Mouse (Mus musculus): Measurements from ENCODE around the gene Ldhb. TPM values are rescaled to one million over a fixed set of nuclear protein-coding genes. Genes with fewer than 3 reads are reported as not detected.

Ldhb gene
- polyA plus RNA-seq (2014; fragmentation: Illumina TruSeq; extraction: RNeasy Lipid Tissue Mini Kit (QIAGEN cat#74804); ENCODE audit: low read depth, low replicate concordance) = 44.2 TPM

DNA sequence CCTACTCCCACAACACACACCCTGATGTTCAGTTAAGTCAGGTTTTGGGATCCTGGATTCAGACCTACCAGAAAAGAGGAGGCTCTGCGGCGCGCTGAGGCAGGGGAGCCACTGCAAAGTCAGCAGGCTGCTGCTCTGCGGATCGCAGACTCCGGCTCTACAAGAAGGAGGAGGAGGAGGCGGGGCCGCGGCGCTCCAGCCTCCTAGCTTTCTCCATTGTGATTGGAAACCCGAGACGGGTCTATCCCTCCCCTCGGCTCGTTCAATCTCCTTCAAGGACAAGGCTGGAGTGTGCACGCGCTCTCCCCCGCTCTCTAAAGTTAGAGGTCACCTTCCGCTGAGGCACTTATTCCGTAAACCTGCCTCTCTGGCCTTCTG, at the start of gene Ldhb:
Ldhb (minus strand) TSS at position 173 of the 378 bp plus-strand sequence.

DNA sequence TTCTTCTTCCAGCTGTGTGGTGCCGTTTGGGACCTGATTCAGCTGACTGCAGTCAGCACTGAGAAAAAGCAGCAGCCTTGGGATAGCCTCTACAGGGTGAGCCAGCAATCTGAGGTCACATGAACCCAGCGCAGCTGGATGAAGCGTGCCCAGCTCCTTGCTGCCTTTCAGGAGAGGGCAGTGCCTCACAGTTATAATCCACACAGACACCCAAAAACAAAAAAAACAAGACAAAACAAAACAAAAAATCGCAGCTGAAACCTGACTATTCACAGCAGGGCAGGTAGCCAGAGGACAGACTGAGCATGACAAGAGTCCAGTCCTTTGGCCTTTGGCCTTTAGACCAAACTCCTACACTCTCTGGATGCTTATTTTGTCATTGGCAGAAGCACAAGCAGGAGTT, 35.0 kb downstream of the Ldhb start, which contains the start of gene Gys2:
Gys2 (minus strand) TSS at position 309 of the 403 bp plus-strand sequence.

Other genes starting within 250 kb of the Ldhb start
- gene Iapp, start 209.5 kb downstream of the Ldhb start, polyA plus RNA-seq (2014; fragmentation: Illumina TruSeq; extraction: RNeasy Lipid Tissue Mini Kit (QIAGEN cat#74804); ENCODE audit: low read depth, low replicate concordance) = not detected
- not detected for gene Slco1a5, start 185.0 kb downstream of the Ldhb start, polyA plus RNA-seq (2014; fragmentation: Illumina TruSeq; extraction: RNeasy Lipid Tissue Mini Kit (QIAGEN cat#74804); ENCODE audit: low read depth, low replicate concordance)
- gene Pyroxd1, start 162.3 kb downstream of the Ldhb start, polyA plus RNA-seq (2014; fragmentation: Illumina TruSeq; extraction: RNeasy Lipid Tissue Mini Kit (QIAGEN cat#74804); ENCODE audit: low read depth, low replicate concordance) = 29.9 TPM
- gene Recql, start 120.9 kb downstream of the Ldhb start, polyA plus RNA-seq (2014; fragmentation: Illumina TruSeq; extraction: RNeasy Lipid Tissue Mini Kit (QIAGEN cat#74804); ENCODE audit: low read depth, low replicate concordance) = 19.5 TPM
- 78.5 TPM for gene Golt1b, start 120.7 kb downstream of the Ldhb start, polyA plus RNA-seq (2014; fragmentation: Illumina TruSeq; extraction: RNeasy Lipid Tissue Mini Kit (QIAGEN cat#74804); ENCODE audit: low read depth, low replicate concordance)
- gene Spx, start 94.5 kb downstream of the Ldhb start, polyA plus RNA-seq (2014; fragmentation: Illumina TruSeq; extraction: RNeasy Lipid Tissue Mini Kit (QIAGEN cat#74804); ENCODE audit: low read depth, low replicate concordance) = 0.41 TPM
- 11.1 TPM for gene Gys2, start 34.8 kb downstream of the Ldhb start, polyA plus RNA-seq (2014; fragmentation: Illumina TruSeq; extraction: RNeasy Lipid Tissue Mini Kit (QIAGEN cat#74804); ENCODE audit: low read depth, low replicate concordance)
- gene Kcnj8, start 63.7 kb upstream of the Ldhb start, polyA plus RNA-seq (2014; fragmentation: Illumina TruSeq; extraction: RNeasy Lipid Tissue Mini Kit (QIAGEN cat#74804); ENCODE audit: low read depth, low replicate concordance) = 4.4 TPM
- 29.5 TPM for gene Abcc9, start 194.4 kb upstream of the Ldhb start, polyA plus RNA-seq (2014; fragmentation: Illumina TruSeq; extraction: RNeasy Lipid Tissue Mini Kit (QIAGEN cat#74804); ENCODE audit: low read depth, low replicate concordance)
- 51.0 TPM for gene Cmas, start 248.7 kb upstream of the Ldhb start, polyA plus RNA-seq (2014; fragmentation: Illumina TruSeq; extraction: RNeasy Lipid Tissue Mini Kit (QIAGEN cat#74804); ENCODE audit: low read depth, low replicate concordance)

Data from adrenal gland, adult 10 weeks (tissue).